Mouse (Mus musculus) limb, embryonic 14.5 days (tissue): ENCODE results near the gene Bnipl. TPM values are rescaled to one million over a fixed set of nuclear protein-coding genes. Genes with fewer than 3 reads are reported as not detected.

Experiments used
- ATAC-seq: fragments of 200-750 bp; cut with Nextera tagmentation; 2 replicates; pipeline ENCODE4 v1.8.0; 2017; ENCODE audit warnings: low read depth, moderate number of reproducible peaks, moderate TSS enrichment; ENCODE audit not compliant: low FRiP score
- DNase-seq: peaks from one replicate; pipeline ENCODE4 v3.0.0-alpha.2; 2015; ENCODE audit warnings: low spot score
- H3K27ac ChIP-seq: fragments of 300-500 bp; sonication (generic); replicated peaks from 2 replicates; pipeline ENCODE4 v1.5.1; 2014; ENCODE audit warnings: low read depth, mild to moderate bottlenecking, low read length, moderate library complexity, mixed read lengths
- H3K27me3 ChIP-seq: fragments of 300-500 bp; sonication (generic); 2 replicates; pipeline ENCODE4 v1.6.1; 2014; ENCODE audit warnings: low read length, mixed read lengths; ENCODE audit not compliant: control insufficient read depth, insufficient read depth
- H3K36me3 ChIP-seq: fragments of 300-500 bp; sonication (generic); 2 replicates; pipeline ENCODE4 v1.6.1; 2014; ENCODE audit warnings: mild to moderate bottlenecking, low read length, moderate library complexity, mixed read lengths; ENCODE audit not compliant: control insufficient read depth, insufficient read depth
- H3K4me1 ChIP-seq: fragments of 300-500 bp; sonication (generic); 2 replicates; pipeline ENCODE4 v1.6.1; 2014; ENCODE audit warnings: antibody characterized with exemption, low read length, mixed read lengths; ENCODE audit not compliant: control insufficient read depth, insufficient read depth
- H3K4me2 ChIP-seq: fragments of 300-500 bp; sonication (generic); replicated peaks from 2 replicates; pipeline ENCODE4 v1.6.1; 2014; ENCODE audit warnings: low read depth, mild to moderate bottlenecking, low read length, moderate library complexity; ENCODE audit not compliant: severe bottlenecking
- H3K4me3 ChIP-seq: fragments of 300-500 bp; sonication (generic); replicated peaks from 2 replicates; pipeline ENCODE4 v1.5.1; 2014; ENCODE audit warnings: low read length
- H3K9ac ChIP-seq: fragments of 300-500 bp; sonication (generic); 2 replicates; pipeline ENCODE4 v1.6.1; 2014; ENCODE audit warnings: mild to moderate bottlenecking, low read depth, low read length, moderate library complexity; ENCODE audit not compliant: severe bottlenecking
- H3K9me3 ChIP-seq: fragments of 300-500 bp; sonication (generic); 2 replicates; pipeline ENCODE4 v1.6.1; 2016; ENCODE audit warnings: low read length; ENCODE audit not compliant: control insufficient read depth
- POLR2A ChIP-seq: fragments of 200-500 bp; IDR thresholded peaks from 2 replicates; pipeline ENCODE4 v1.8.0; 2012; ENCODE audit warnings: inconsistent platforms, mild to moderate bottlenecking, moderate library complexity, borderline replicate concordance; ENCODE audit not compliant: insufficient read depth, insufficient read length; ENCODE audit errors: extremely low read depth
- WGBS: fragments of 180-500 bp; shearing (Covaris S2); extraction: QIAGEN DNeasy Blood & Tissue Kit; methylation state at CpG from one replicate; pipeline ENCODE4 v1.1.7; 2014; 5-methylcytosine and 5-hydroxymethylcytosine counted together
- polyA plus RNA-seq, 2 experiments: library from polyadenylated mRNA; depleted of rRNA in 1 of 2; stranded (reverse) in 1 of 2; unstranded in 1 of 2; fragments of >200 nt; fragmentation: Nextera tagmentation in 1 of 2; extraction: Ambion mirVana in 1 of 2; gene quantifications; 2 replicates each; pipeline versions ENCODE4 v1.2.1 to v1.2.3; 2012 to 2014

Bnipl gene
- polyA plus RNA-seq, 2 experiments = 12.0 to 13.3 TPM

DNA sequence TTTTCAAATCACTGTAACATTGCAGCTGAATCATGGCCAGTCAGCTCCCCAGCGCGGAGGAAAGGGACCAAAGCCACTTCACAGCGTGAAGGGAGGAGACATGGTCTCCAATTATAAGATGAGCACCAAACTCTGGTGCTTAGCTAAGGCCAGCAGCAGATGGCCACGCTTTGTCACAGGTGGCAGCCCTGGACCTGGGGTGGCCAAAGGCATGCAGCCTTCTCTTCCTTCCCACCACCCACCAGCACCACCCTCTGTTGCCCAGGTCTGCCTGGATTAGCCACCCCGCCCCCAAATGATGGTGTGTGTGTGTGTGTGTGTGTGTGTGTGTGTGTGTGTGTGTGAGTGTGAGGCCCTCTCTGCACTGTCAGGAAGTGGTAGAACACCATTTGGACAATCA lies 22.5 kb upstream of the Bnipl start:
- ATAC-seq = no peak
- no peak overlapping the region for H3K27ac ChIP-seq
- no peaks in the 10 kb centered on the region for H3K9me3 ChIP-seq
- no peak overlapping the region for H3K4me2 ChIP-seq
- no peak for DNase-seq
- H3K27me3 ChIP-seq = no peaks in the 10 kb centered on the region
- WGBS = 95% methylated on average over 5 of the region's 5 CpGs
- H3K9ac ChIP-seq = no peak overlapping the region
- H3K4me1 ChIP-seq = no peaks in the 10 kb centered on the region
- no peak overlapping the region for H3K4me3 ChIP-seq
- TF ChIP-seq POLR2A = no peak
- H3K36me3 ChIP-seq = peaks cover 15% of the 10 kb centered on the region

GRCm38 (mm10) chr3:95270766-95271364 lies 19.9 kb upstream of the Bnipl start:
- Histone ChIP-seq H3K4me1 (no peaks in the 10 kb centered on the region), H3K4me3 (no peak overlapping the region), H3K4me2 (no peak overlapping the region), H3K9ac (no peak overlapping the region), H3K27me3 (no peaks in the 10 kb centered on the region), H3K36me3 (peaks cover 35% of the 10 kb centered on the region), H3K9me3 (no peaks in the 10 kb centered on the region), H3K27ac (no peak overlapping the region)
- no peak for ATAC-seq
- no peak for DNase-seq
- WGBS = 88% methylated on average over 12 of the region's 12 CpGs
- no peak for TF ChIP-seq POLR2A

- ATAC-seq (no peak), DNase-seq (no peak)
- Histone ChIP-seq H3K9me3 (no peaks in the 10 kb centered on the region), H3K4me3 (no peak overlapping the region), H3K27me3 (no peaks in the 10 kb centered on the region), H3K4me1 (no peaks in the 10 kb centered on the region), H3K27ac (no peak overlapping the region), H3K4me2 (no peak overlapping the region), H3K9ac (no peak overlapping the region), H3K36me3 (peaks cover 35% of the 10 kb centered on the region)
- no peak for TF ChIP-seq POLR2A
- 90% methylated on average over 5 of the region's 5 CpGs for WGBS
Observed at GRCm38 (mm10) chr3:95269789-95270188, 18.8 kb upstream of the Bnipl start.

GRCm38 (mm10) chr3:95267855-95268254 lies 16.9 kb upstream of the Bnipl start:
- no peak for ATAC-seq
- DNase-seq = no peak
- Histone ChIP-seq H3K9me3 (no peaks in the 10 kb centered on the region), H3K4me3 (no peak overlapping the region), H3K4me1 (no peaks in the 10 kb centered on the region), H3K4me2 (no peak overlapping the region), H3K27me3 (no peaks in the 10 kb centered on the region), H3K27ac (no peak overlapping the region), H3K9ac (no peak overlapping the region), H3K36me3 (peaks cover 50% of the 10 kb centered on the region)
- TF ChIP-seq POLR2A = no peak

GRCm38 (mm10) chr3:95266052-95266451 lies 15.1 kb upstream of the Bnipl start:
- Histone ChIP-seq H3K36me3 (peaks cover 65% of the 10 kb centered on the region), H3K9me3 (no peaks in the 10 kb centered on the region), H3K4me2 (no peak overlapping the region), H3K4me1 (no peaks in the 10 kb centered on the region), H3K9ac (no peak overlapping the region), H3K27me3 (no peaks in the 10 kb centered on the region), H3K4me3 (no peak overlapping the region), H3K27ac (no peak overlapping the region)
- ATAC-seq (no peak), DNase-seq (no peak)
- WGBS = 94% methylated on average over 3 of the region's 3 CpGs
- TF ChIP-seq POLR2A = no peak

DNA sequence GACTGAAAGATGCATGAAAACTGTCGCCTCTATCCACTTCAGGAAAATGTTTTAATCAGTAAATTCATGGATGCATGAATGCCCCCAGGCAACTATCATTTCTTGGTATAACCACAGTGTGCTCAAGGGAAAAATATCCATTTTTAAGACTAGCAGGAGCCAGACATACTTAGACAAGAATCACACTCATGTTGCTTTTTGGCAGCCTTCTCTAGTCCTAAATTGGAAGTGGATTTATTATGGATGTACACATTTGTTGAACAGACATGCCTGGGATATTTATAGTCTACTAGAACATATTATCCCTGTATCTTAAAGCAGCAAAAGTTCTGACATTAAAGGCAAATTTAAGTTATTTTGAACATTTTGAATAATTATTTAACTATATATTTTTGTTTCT lies 13.7 kb upstream of the Bnipl start:
- H3K4me3 ChIP-seq = no peak overlapping the region
- no peak overlapping the region for H3K27ac ChIP-seq
- no peaks in the 10 kb centered on the region for H3K27me3 ChIP-seq
- WGBS = 88% methylated on average over 1 of the region's 1 CpGs
- ATAC-seq (no peak), DNase-seq (no peak)
- no peak overlapping the region for H3K4me2 ChIP-seq
- no peak overlapping the region for H3K9ac ChIP-seq
- H3K36me3 ChIP-seq = peaks cover 76% of the 10 kb centered on the region
- no peaks in the 10 kb centered on the region for H3K9me3 ChIP-seq
- H3K4me1 ChIP-seq = no peaks in the 10 kb centered on the region
- no peak for TF ChIP-seq POLR2A
